Mouse (Mus musculus) embryonic fibroblast, embryonic 13.5 days (primary cell): Measurements from ENCODE around the gene St14.

Experiments used
- CTCF ChIP-seq: IDR thresholded peaks from 2 replicates; pipeline ENCODE4 v1.5.1; 2011; ENCODE audit warnings: mild to moderate bottlenecking, control low read depth, low read length, moderate library complexity, borderline replicate concordance; ENCODE audit not compliant: insufficient read depth
- POLR2A ChIP-seq: IDR thresholded peaks from 2 replicates; pipeline ENCODE4 v1.6.1; 2011; ENCODE audit warnings: low read depth, mild to moderate bottlenecking, control low read depth, low read length, moderate library complexity

GRCm38 (mm10) chr9:31133131-31133530 is 1.5 kb upstream of the St14 start:
- TF ChIP-seq POLR2A (no peak), CTCF (no peak)
